Mouse (Mus musculus) CH12.LX (cell line): ENCODE data around the gene Hlcs.

Experiments
- CHD2 ChIP-seq: IDR thresholded peaks from 2 replicates; pipeline ENCODE4 v1.6.1; 2011; ENCODE audit warnings: low read length, improper control_type of control experiment
- CTCF ChIP-seq, 2 experiments: IDR thresholded peaks in 1 of 2; conservative IDR thresholded peaks in 1 of 2; 2 replicates each; pipeline ENCODE4 v1.5.1; 2011 to 2012; ENCODE audit warnings: low read depth in 2 of 2, low read length in 2 of 2, improper control_type of control experiment in 1 of 2, inconsistent platforms in 1 of 2, mild to moderate bottlenecking in 1 of 2, moderate library complexity in 1 of 2
- E2F4 ChIP-seq: IDR thresholded peaks from 2 replicates; pipeline ENCODE4 v1.6.1; 2011; ENCODE audit warnings: low read depth, low read length, improper control_type of control experiment; ENCODE audit not compliant: insufficient replicate concordance
- ELF1 ChIP-seq: IDR thresholded peaks from 2 replicates; pipeline ENCODE4 v1.6.1; 2014; ENCODE audit warnings: low read depth, mild to moderate bottlenecking, inconsistent platforms, low read length, improper control_type of control experiment
- EP300 ChIP-seq: IDR thresholded peaks from 2 replicates; pipeline ENCODE4 v1.6.1; 2011; ENCODE audit warnings: low read length, improper control_type of control experiment
- GABPA ChIP-seq: IDR thresholded peaks from 2 replicates; pipeline ENCODE4 v1.6.1; 2012; ENCODE audit warnings: low read depth, low read length, improper control_type of control experiment, inconsistent platforms; ENCODE audit not compliant: insufficient replicate concordance
- HCFC1 ChIP-seq: IDR thresholded peaks from 2 replicates; pipeline ENCODE4 v1.6.1; 2012; ENCODE audit warnings: low read depth, mild to moderate bottlenecking, inconsistent platforms, low read length, improper control_type of control experiment
- JUN ChIP-seq: IDR thresholded peaks from 2 replicates; pipeline ENCODE4 v1.6.1; 2011; ENCODE audit warnings: low read depth, mild to moderate bottlenecking, low read length, improper control_type of control experiment, moderate library complexity; ENCODE audit not compliant: insufficient read depth
- JUND ChIP-seq: conservative IDR thresholded peaks from 2 replicates; pipeline ENCODE4 v1.6.1; 2011; ENCODE audit warnings: low read depth, low read length, improper control_type of control experiment
- MYC ChIP-seq: IDR thresholded peaks from 2 replicates; pipeline ENCODE4 v1.6.1; 2011; ENCODE audit warnings: low read depth, mild to moderate bottlenecking, improper control_type of control experiment, low read length
- NRF1 ChIP-seq: IDR thresholded peaks from 2 replicates; pipeline ENCODE4 v1.6.1; 2014; ENCODE audit warnings: low read depth, mild to moderate bottlenecking, inconsistent platforms, low read length, improper control_type of control experiment, moderate library complexity
- POLR2A ChIP-seq: IDR thresholded peaks from 2 replicates; pipeline ENCODE4 v1.6.1; 2011; ENCODE audit warnings: low read depth, mild to moderate bottlenecking, improper control_type of control experiment, low read length
- TCF12 ChIP-seq: IDR thresholded peaks from 2 replicates; pipeline ENCODE4 v1.6.1; 2014; ENCODE audit warnings: low read depth, mild to moderate bottlenecking, inconsistent platforms, low read length, improper control_type of control experiment
- USF1 ChIP-seq: IDR thresholded peaks from 2 replicates; pipeline ENCODE4 v1.6.1; 2014; ENCODE audit warnings: low read depth, mild to moderate bottlenecking, inconsistent platforms, low read length, improper control_type of control experiment

- TF ChIP-seq JUN (no peak), TCF12 (no peak), POLR2A (no peak), HCFC1 (no peak), CTCF (conservative IDR thresholded peaks at IDR 0.05 in 1 of 2, IDR thresholded peaks at IDR 0.05 in 1 of 2; ENCODE audit: low read depth in 2 of 2, low read length in 2 of 2) (no peak), EP300 (no peak), GABPA (no peak), JUND (no peak), ELF1 (no peak), MYC (no peak), NRF1 (no peak), USF1 (no peak), E2F4 (no peak), CHD2 (no peak)
These were observed 73.8 kb downstream of the Hlcs start for GRCm38 (mm10) chr16:94239567-94239966.
